Mouse (Mus musculus) lung, postnatal 14 days (tissue): Measurements from ENCODE around the gene 5430427O19Rik.

ENCODE experiments used
- DNase-seq: peaks from one replicate; pipeline ENCODE4 v3.0.0; 2021

The 5430427O19Rik gene

GRCm38 (mm10) chrX:85869914-85870483, at the start of gene 5430427O19Rik:
Gene 5430427O19Rik, plus strand, starts transcription at chrX:85870354.
- DNase-seq: no peak

GRCm38 (mm10) chrX:85827719-85828453, 42.3 kb upstream of the 5430427O19Rik start:
- DNase-seq: no peak

GRCm38 (mm10) chrX:85829000-85829399, 41.2 kb upstream of the 5430427O19Rik start:
- DNase-seq: no peak

- DNase-seq: no peak
Observed at GRCm38 (mm10) chrX:85839174-85839573, 31.0 kb upstream of the 5430427O19Rik start.

GRCm38 (mm10) chrX:85855938-85856337, 14.2 kb upstream of the 5430427O19Rik start:
- no peak for DNase-seq

- DNase-seq: no peak
Observed at GRCm38 (mm10) chrX:85857169-85857568, 13.0 kb upstream of the 5430427O19Rik start.

- no peak for DNase-seq
Observed at GRCm38 (mm10) chrX:85868079-85868478, 2.1 kb upstream of the 5430427O19Rik start.

- DNase-seq: no peak
Observed at GRCm38 (mm10) chrX:85871371-85872056, 1.4 kb downstream of the 5430427O19Rik start.

GRCm38 (mm10) chrX:85874367-85874766, 4.2 kb downstream of the 5430427O19Rik start:
- no peak for DNase-seq

GRCm38 (mm10) chrX:85875951-85876350, 5.8 kb downstream of the 5430427O19Rik start:
- no peak for DNase-seq

- no peak for DNase-seq
Observed at GRCm38 (mm10) chrX:85877747-85878146, 7.6 kb downstream of the 5430427O19Rik start.

- DNase-seq: no peak
Observed at GRCm38 (mm10) chrX:85878293-85878692, 8.1 kb downstream of the 5430427O19Rik start.

GRCm38 (mm10) chrX:85879198-85879977, 9.2 kb downstream of the 5430427O19Rik start:
- DNase-seq: peak; percentile 30

- DNase-seq: no peak
Observed at GRCm38 (mm10) chrX:85886651-85887050, 16.5 kb downstream of the 5430427O19Rik start.

GRCm38 (mm10) chrX:85901195-85901594, 31.0 kb downstream of the 5430427O19Rik start:
- DNase-seq: no peak

GRCm38 (mm10) chrX:85919034-85919433, 48.9 kb downstream of the 5430427O19Rik start:
- DNase-seq: peak; percentile 19

GRCm38 (mm10) chrX:85932991-85933390, 62.8 kb downstream of the 5430427O19Rik start:
- DNase-seq: no peak
